Mouse (Mus musculus) gastrocnemius, adult 8-10 months (tissue): ENCODE measurements around the gene Acvr2b. TPM values are rescaled to one million over a fixed set of nuclear protein-coding genes. Genes with fewer than 3 reads are reported as not detected.
A peak's percentile ranks its signal among the peaks of the same experiment; 100 is the strongest.
"Not testable (repeated sequence)": the region's sequence is repeated elsewhere in the genome, so short reads cannot be mapped to it uniquely, and the experiment has no call there.

Experiments
- DNase-seq, 2 experiments: peaks; one replicate each; pipeline ENCODE4 v3.0.0; 2022; ENCODE audit warnings: low spot score in 2 of 2
- total RNA-seq, 4 experiments: library from RNA; stranded (reverse); gene quantifications; 2 replicates each; pipeline ENCODE4 v1.2.4; 2022

The Acvr2b gene
- 10 to 100 TPM; 17.1 to 18.9 (median 18.7) TPM for total RNA-seq

DNA sequence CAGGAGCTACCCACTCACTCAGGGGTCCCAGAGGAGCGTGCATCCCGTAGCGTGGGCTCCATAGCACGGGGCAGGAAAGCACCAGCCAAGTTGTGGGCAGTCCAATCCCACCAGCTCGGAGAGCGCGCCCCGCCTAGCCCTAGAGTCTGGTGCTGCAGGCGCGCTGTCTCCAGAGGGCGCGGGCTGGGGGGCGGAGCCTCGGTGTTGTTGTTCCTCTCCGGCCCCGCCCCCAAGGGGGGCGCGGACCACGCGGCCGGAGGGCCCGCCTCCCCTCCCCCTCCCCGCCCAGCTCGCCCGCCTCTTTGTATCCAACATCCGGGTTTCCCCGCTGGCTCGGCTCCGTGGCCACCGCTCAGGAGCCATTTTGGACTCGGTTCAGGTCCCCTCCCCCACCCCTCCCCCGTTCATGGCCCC lies at the start of gene Acvr2b:
Acvr2b (plus strand) TSS at position 318 of the 414 bp plus-strand sequence.
- DNase-seq = peak; percentile 91 to 95

- no peak for DNase-seq
Observed at GRCm38 (mm10) chr9:119353926-119354325, 48.0 kb upstream of the Acvr2b start.

GRCm38 (mm10) chr9:119355943-119356342 lies 46.0 kb upstream of the Acvr2b start:
- no peak for DNase-seq

DNA sequence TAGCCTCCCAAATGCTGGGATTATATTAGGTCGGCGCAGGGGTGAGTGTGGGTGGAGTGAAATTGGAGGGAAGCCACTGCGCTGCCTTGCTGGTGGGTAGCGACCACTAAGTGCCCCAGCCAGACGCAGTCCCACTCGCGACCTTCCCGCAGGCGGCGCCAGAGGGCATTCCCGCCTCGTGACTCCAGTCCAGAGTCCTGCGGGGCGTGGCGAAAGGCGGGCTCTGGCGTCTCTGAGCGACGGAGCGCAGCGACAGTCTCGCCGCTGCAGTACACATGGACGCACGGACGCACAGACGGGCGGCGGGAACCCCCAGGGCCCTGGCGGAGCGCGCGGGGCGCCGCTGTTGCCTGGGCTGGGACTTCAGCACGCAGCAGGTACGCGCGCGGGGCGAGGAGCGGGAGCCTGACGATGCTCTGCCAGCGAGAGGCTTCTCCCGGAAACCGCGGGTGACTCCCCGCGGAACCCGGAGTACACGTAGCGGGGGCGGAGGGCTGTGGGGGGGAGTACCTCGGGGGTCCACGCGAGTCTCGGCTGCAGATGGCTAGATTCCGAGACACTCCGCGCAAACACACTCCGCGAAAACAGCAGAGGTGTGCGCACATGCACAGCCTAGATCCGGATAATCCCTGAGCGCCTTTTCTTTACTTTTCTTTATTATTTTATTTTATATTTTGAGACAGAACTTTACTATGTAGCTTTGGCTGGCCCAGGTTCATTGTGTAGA lies 44.4 kb upstream of the Acvr2b start, which contains the start of gene Xylb:
Xylb (plus strand) TSS at position 51 of the 727 bp plus-strand sequence.
- peak; percentile 74 to 87 for DNase-seq

GRCm38 (mm10) chr9:119358058-119358429 lies 43.9 kb upstream of the Acvr2b start:
- DNase-seq = no peak

- no peak for DNase-seq
Observed at GRCm38 (mm10) chr9:119361416-119361815, 40.5 kb upstream of the Acvr2b start.

DNA sequence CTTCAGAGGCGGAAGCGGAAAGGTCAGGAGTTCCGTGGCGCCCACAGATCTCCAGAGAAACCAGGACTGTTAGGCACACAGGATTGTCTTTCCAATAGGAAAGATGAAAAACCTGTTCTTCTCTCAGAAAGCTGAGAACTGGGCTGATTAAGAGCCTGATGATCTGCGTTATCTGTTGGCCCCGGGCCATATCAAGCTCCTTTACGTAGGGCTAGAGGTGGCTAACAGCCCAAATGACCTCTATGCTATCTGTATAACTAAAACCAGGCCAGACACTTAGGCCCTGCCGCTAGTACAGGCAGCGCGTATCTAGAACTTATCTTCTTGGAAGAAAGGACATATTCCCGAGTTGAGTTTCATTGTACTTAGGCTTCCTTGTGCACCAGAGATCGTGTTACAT lies 38.7 kb upstream of the Acvr2b start:
- no peak for DNase-seq

DNA sequence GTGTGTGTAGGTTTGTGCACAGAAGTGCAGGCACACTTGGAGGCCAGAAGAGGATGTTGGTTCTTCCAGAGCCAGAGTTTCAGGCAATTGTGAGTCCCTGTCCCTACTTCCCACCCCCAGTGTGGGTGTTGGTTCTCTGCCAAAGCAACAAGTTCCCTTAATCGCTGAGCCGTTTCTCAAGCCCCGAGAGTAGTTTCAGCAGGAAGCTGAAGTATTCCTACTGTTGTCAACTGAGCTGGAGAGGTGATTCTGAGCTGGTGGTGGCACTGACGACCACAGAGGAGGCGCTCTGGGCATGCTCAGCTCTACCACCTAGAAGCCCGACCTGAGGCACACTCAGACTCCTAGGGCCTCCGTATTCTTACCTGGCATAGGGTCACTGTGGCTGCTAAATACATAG lies 36.6 kb upstream of the Acvr2b start, which contains the start of gene Slc22a14:
Slc22a14 (minus strand) TSS at position 270 of the 400 bp plus-strand sequence.
- no peak for DNase-seq

GRCm38 (mm10) chr9:119368367-119368766 lies 33.6 kb upstream of the Acvr2b start:
- DNase-seq = no peak

GRCm38 (mm10) chr9:119370770-119371169 lies 31.1 kb upstream of the Acvr2b start:
- DNase-seq = not testable (repeated sequence)

DNA sequence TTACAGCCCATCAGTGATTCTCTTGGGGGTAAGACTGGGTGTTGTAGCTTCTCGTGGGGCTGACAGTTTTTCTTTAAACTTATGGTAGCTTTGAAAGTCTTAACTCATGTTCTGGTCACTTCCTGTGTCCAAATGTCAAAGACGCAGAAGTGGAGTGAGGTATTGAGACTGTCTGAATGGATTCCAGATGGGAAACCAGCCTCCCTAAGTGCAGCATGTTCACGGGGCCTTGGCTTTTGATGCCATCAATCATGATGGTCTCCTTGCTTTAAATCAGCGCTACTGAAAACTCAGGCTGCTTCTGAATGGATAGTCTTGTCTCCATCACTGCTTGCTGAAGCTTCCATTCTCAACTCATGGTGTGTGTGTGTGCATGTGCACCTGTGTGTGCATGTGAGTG lies 30.7 kb upstream of the Acvr2b start:
- DNase-seq = no peak

DNA sequence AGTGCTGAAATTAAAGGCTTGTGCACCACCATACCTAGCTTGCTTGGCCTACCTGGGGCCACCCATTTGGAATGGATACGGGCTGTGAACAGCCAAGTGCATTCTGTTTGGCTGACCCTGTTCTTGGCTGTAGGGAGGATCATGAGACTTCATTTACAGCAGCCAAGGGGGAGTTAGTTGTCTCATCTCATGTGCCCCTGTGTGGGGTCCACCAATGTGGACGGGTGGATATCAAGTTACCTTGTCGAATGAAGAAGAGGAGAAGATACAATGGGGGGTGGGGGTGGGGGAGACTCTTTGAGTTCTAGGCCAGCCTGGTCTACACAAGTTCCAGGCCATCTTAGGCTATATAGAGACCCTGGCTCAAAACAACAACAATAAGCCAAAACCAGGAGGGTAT lies 26.9 kb upstream of the Acvr2b start:
- no peak for DNase-seq

DNA sequence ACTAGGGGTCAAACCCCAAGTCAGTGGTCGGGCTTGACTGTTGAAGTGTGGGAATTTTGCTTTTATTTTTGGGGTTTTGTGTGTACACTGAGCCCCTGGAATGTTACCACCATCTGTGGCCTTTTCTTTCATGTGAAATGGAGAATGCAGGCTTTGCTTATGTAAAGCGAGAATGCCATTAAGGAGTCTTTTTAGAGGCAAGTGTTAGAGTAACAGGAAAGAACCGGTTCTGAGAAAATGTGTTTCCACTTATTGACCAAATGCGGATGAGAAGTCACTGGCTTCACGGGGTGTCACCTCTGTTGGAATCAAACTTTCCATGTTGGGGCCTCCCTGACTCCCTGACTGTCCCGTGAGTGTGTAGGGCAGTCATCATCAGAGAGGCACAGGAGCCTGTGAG lies 26.4 kb upstream of the Acvr2b start:
- DNase-seq = no peak

- DNase-seq = no peak
Observed at GRCm38 (mm10) chr9:119378231-119378630, 23.7 kb upstream of the Acvr2b start.

DNA sequence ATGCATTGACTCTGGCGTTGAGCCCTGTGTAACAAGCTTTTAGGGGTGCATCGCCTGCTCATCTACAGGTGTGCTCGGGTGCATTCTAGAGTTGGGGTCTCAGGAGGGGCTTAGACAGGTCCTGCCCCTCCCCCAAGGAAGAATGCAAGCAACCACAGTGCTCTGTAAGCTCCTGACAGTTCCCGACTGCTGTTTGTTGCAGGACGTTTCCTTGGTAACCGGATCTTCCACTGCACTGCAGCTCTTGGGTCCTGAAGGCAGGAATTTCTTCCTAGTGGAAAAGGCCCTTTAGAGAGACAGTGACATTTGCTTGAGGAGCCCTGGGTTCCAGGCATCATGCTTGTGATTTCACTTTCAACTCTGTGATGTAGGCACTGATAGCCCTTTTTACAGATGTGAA lies 19.3 kb upstream of the Acvr2b start:
- DNase-seq = no peak

DNA sequence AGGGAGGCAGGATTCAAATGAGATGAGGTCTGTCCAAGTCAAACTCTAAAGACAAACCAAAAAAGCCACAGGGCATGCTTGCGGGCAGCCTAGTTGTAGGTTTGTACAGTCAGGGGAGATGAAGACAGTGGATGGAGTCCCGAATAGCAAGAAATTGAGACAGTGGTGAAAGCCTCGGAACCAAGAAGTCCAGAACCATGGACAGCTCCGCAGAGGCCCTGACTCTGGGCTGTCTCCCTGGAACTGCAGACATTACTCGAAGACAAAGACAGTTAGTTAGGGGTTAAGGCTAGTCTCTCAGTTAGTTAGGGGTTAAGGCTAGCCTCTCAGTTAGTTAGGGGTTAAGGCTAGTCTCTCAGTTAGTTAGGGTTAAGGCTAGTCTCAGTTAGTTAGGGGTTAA lies 13.0 kb upstream of the Acvr2b start:
- DNase-seq = no peak

- no peak for DNase-seq
Observed at GRCm38 (mm10) chr9:119390214-119390613, 11.7 kb upstream of the Acvr2b start.

DNA sequence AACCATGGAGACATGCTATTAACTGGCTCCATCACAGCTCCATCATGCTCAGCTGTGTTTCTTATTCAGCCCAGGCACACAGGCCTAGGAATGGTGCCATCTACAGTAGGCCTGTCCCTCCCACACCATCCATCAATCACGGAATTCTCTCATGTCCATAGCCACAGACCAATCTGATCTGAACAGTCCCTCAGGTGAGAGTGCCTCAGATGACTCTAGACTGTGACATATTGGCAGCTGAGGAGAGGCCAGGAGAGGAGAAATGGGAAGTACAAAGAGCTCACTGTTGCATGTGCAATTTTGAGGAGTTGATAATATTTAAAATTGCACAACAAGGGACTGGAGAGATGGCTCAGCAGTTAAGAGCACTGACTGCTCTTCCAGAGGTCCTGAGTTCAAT lies 7.1 kb upstream of the Acvr2b start:
- DNase-seq = no peak

DNA sequence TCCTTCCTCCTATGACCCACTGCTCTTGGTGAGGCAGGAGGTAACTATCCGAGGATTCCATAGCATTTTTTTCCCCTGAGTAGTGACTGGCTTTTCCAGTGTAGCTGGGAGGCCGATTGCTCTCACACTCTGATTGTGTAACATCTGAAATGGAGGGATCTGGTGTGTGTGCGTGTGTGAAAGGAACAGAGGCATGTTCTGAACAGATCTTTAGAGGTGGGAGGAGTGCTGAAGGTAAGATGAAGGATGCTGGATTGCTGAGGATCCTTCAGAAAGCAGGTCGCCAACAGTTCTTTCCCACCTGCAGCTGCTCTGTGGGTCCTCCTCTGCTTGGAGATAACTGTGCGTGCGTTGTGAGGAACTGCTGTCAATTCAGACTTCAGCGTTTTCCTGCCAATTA lies 567 bp upstream of the Acvr2b start:
- no peak for DNase-seq

GRCm38 (mm10) chr9:119402253-119403235 lies 626 bp downstream of the Acvr2b start:
- peak; percentile 29 to 49 for DNase-seq

DNA sequence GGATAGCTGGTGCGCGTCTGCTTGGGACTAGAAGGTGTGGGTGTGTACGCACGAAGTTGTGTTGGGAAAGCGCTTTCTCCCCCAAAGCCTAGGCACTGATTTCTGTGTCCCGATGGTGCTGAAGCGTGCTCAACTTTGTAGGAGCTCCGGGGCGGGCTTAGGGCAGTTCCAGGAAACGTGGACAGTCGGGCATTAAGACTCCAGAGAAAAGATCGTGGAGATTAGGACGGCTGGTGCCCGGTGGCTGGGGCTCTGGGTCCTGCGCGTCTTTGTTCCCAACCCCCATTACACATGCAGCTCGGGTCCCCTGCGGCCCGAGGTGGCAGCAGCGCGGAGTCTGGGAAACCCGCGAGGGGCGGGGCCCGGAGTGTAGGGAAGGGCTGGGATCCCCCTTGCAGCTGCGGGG lies 1.3 kb downstream of the Acvr2b start:
- peak in 1 of 2 experiments; percentile 31 for DNase-seq

GRCm38 (mm10) chr9:119404090-119404489 lies 2.2 kb downstream of the Acvr2b start:
- DNase-seq = no peak
